Mouse (Mus musculus) left cerebral cortex, adult 9 months (tissue): Measurements from ENCODE around the gene Pde4d.

ENCODE experiments used
- DNase-seq, 2 experiments: peaks; one replicate each; pipeline ENCODE4 v3.0.0; 2022; ENCODE audit warnings: low spot score in 2 of 2

The Pde4d gene

DNA sequence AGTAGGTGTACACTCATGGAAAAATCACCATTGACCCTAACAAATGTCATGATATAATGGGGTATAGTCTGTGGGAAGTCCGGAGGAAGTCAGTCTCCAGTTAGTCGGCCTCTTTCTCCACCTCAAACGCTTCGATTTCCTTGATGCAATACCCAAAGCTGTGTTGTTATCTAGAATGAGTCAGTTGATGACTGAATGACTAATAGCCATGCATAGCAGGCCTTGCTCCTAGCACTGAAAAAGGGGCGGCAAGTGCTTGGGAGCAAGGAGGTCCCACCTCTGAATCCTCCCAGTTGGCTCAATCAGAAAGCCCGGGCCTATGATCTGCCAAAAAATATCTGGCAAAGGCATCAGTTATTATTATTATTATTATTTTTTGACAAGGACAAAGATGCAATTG, 1209.4 kb downstream of the Pde4d start:
- no peak for DNase-seq

- no peak for DNase-seq
Observed at GRCm38 (mm10) chr13:109661345-109661744, 1211.6 kb downstream of the Pde4d start.

GRCm38 (mm10) chr13:109662099-109662498, 1212.4 kb downstream of the Pde4d start:
- no peak for DNase-seq

GRCm38 (mm10) chr13:109662731-109663130, 1213.0 kb downstream of the Pde4d start:
- DNase-seq = no peak

DNA sequence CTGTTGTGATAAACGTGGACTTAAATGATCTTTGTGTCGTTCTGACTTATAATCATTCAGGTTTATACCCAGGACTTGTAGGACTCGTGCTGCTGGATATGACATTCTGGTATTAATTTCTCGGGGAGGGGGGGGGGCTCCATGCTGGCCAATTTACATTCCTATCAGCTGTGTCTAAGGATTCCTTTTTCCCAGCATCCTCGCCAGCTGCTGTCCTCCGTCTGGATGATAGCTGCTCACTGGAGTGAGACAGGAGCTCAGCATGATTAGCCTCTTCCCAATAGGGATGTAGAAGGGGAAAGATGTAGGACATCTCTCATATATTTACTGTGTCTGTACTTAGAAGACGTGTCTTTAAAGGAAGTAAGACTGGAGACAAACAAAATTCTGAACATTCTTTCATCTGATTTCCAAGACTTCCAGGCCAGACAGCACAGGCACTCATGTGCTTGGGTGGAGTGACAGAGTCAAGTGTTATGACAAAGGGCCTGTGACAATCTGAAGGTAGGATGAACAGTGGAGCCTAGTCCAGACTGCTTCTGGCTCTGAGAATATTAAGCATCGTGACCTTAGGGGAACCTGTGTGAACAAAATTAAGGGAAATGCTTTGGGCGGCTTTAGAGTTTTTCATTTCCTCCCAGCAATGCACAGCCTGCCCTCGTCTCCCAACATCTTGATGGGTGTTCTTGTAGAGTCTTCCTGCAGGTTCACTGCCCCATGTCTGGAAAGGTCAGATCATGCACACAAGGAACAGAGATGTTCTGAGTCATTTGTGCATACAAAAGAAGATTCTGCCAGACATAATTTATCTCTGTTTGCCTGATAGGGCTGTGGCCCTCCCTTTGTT, 1215.4 kb downstream of the Pde4d start:
- DNase-seq = no peak

- no peak for DNase-seq
Observed at GRCm38 (mm10) chr13:109665803-109666403, 1216.2 kb downstream of the Pde4d start.

DNA sequence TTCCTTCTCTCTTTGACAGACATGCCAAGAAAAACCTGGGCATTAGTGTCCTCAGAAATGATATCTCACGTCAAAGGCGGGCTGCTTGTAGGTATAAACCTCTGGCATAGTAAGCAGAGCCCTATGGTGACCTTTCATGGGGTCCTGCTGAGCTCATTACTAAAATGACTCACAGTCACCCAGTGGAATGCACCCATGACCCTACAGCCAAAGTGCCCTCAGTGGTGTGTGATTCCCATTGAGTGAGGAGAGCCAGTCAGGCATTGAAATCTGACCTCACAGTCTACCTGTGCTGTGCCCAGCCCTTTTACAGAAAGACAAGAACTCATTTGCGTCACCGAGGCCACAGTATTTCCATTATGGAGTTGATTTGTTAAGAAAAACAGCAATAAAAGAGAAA, 1220.2 kb downstream of the Pde4d start:
- DNase-seq = no peak

DNA sequence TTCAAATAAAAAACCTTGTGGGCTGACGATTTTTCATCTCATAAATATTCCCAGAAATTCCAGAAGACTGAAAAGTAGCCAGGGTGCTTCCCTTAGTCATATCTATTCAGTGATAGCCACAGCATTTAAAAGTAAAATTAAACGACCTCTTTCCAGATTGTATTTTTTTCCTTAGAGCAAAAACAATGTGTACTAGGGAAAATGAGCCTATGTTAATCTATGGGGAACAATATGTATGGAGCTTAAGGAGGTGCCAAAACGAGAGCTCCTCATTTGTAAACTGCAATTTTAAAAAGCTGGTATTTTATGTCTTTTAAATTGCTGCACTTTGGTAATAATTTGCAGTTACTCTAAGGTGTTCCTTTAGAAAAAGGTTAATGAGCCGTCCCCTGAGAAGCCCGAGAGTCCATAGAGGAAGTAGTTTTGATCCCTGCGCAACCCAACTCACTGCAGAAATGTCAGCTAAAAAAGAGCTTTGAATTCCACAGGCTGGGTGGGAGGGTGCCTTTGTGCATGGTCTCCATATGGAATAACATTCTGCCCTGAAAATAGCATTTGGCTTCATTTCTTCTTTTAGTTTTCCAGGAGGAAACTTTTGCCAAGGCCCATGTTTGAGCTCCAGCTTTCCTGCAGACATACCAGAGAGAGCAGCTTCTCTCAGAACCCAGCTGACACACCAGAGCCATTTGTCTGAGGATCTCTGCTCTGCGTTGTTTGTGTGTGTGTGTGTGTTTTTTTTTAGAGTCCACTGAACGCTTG, 1222.0 kb downstream of the Pde4d start:
- DNase-seq = peak in 1 of 2 experiments; percentile 69

- DNase-seq = no peak
Observed at GRCm38 (mm10) chr13:109677047-109677446, 1227.3 kb downstream of the Pde4d start.

DNA sequence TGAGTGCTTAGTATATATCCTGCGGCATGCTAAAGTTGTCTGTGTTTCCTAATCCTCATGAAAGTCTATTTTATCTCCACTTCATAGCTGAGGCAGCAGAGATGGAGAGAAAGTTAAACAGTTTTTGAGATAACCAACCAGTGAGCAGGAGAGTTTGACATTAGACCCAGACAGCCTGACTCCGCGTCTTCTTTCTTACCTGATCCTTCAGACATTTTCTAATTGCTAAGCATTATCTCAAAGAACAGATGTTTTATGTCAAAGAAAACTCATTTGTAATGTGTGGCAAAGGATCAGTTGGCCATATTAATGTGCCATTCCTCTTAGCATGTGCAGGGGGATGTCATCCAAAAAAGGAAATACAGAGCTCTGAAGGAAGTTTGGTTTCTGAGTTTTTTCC, 1227.9 kb downstream of the Pde4d start:
- no peak for DNase-seq

- DNase-seq = no peak
Observed at GRCm38 (mm10) chr13:109678991-109679390, 1229.2 kb downstream of the Pde4d start.

DNA sequence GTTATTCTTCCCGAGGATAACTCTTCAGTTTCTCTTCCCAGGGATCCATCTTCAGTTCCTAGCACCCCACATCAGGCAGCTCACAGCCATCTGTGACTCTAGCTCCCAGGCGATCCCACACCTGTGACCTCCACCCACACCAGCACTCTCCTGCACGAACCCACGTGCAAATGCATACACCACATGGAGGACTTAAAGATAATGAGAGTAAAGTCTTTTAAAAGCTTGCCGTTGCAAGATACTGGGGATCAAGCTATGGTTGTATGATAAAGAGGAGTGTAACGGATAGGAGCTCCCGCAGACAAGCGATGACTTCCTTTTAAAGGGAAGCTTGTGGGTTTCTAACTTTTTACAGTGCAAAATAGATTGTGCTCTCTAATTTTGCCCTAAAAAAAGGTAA, 1230.5 kb downstream of the Pde4d start:
- no peak for DNase-seq

- DNase-seq = no peak
Observed at GRCm38 (mm10) chr13:109681699-109682293, 1232.0 kb downstream of the Pde4d start.

DNA sequence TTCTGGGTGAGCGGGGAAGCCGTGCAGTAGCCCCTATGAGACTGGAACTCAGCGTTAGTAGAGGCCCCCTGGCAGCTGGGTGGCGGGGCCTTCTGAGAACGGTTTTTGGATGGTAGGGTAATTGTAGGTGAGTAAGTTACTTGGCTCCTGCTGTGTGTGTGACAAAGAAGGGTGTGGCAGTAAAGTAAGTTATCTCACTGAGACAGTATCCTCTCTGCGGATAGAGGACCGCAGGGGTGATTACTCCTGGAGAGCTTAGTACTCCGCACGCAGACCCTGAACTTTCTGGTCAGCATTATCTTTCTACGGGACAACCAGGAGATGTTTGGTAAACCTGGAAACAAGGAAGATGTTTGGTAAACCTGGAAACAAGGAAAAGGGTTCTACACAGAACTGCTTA, 1233.3 kb downstream of the Pde4d start:
- no peak for DNase-seq

GRCm38 (mm10) chr13:109684985-109685295, 1235.2 kb downstream of the Pde4d start:
- DNase-seq = no peak

DNA sequence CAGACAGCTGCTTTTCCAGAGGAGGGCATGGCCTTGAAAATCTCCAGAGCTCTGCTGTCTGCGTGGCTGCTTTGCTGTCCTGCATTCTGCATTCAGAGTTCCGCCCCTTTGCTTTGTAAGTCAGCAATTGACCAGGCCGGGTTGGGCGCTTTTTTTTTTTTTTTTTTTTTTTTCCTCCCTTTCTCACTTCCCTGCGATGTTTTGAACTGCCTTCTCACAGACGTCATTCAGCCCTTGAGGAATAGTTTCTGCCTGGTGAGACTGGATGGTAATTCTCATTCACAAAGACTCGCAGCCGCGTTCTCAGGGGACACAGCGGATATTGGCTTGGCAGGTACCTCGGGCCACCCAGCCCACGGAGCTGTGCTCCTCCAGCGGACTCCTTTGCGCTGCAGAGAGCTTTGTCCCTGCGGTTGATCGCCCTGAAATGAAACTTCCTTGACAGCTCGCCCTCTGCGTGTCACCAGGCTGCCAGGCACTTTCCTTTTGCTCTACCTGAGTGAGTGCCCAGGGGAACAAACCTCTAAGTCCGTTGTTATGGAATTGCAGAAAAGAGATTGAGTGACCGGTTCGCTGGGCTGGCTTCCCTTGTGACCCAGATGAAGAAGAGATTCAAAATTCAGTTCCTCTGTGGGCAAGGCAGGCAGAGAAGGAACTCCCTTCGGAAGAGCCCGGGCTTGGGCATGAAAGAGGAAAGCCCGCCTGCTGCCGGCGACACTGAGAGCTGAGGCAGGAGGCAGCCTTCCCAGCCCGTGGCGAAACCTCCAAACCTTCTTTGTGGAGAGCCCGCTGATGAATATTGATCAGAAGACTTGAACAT, 1235.8 kb downstream of the Pde4d start:
- DNase-seq = peak in 1 of 2 experiments; percentile 39

DNA sequence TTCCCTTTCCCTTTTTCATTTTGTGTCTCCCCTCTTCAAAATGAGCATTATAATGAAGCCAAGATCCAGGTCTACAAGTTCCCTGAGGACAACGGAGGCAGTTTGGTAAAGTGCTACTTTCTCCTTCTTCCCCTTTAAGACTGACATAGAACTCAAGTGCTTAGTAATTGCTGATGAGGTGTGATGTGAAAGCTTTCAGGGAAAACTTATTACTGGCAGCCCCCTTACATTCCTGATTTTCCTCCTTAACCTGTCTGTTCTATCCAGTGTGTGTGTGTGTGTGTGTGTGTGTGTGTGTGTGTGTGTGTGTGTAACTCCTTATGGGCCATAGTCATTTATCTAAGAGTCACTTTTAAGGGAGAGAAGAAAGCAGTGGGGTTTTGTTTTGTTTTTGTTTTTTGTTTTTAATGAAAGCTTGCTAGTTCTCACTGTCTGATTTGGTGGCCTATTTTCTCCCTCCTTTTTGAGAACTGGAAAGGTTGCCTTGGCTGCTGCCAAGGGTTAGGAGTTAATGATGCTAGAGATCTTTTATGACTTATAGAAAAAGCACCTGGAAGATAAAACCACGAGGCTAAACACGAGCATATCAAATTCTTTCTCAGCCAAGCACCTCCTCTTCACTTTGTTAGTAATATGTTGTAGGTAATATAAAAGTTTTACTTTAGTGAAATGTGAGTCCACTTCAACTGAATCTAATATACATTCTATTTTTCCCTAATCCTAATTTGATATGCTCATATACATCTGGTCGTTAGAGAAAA, 1236.5 kb downstream of the Pde4d start:
- DNase-seq = no peak

DNA sequence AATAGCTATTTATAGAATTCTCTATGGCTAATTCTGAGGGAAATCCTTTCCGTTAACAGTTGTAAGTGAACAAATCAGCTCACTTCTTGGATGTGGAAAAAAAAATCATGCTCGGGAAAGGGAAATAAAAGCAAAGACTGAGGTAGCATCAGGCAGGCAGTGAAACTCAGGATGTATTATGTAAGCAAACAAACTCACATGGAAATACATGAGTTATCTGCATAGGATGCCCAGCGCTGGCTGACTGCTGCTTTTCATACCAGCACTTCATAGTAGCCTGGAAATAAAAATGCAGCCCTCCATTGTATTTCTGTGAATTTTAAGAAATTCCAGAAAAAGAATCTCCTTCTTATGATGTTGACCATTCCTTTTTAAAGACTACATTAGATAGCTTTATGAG, 1237.2 kb downstream of the Pde4d start:
- peak in 1 of 2 experiments; percentile 11 for DNase-seq

- DNase-seq = no peak
Observed at GRCm38 (mm10) chr13:109688195-109688594, 1238.4 kb downstream of the Pde4d start.

DNA sequence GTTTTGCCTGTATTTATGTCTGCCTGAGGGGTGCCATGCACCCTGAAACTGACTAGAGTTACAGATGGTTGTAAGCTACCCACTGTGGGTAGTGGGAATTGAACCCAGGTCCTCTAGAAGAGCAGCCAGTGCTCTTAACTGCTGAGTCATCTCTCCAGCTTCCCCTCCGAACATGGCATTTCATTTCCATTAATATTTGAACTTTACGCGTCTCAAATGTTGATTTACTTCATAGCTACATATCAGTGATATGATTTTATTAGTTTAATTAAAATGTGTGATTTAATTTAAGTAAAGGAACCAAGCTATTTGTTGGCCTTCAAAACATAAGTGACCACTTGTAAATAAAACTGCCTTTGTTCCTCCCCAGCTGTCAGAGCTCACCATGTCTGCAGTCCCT, 1239.4 kb downstream of the Pde4d start:
- DNase-seq = no peak

DNA sequence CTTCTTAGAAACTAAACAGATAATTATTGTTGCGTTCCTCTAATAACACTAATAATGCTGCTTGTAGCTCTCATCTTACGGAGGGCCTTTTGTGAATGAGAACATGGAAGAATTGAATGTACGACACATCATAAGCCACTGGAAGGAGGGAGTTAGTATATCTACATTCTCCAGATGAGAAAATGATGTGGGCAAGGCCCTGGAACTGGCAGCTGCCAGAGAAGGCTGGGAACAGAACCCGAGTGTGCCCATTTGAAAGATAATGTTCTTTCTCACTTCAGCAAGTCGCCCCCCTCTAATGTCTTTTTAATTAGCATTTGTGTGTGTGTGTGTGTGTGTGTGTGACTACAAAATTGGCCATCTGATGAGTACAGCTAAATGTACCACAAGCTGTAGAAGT, 1240.8 kb downstream of the Pde4d start:
- no peak for DNase-seq
